Mouse (Mus musculus) cerebral cortex, adult 2 months (tissue): ENCODE data around the gene Ppm1l.

Source experiments
- WGBS: fragments of 180-500 bp; shearing (Covaris S2); methylation state at CpG from one replicate; pipeline ENCODE4 v1.1.7; 2018; 5-methylcytosine and 5-hydroxymethylcytosine counted together

The Ppm1l gene

GRCm38 (mm10) chr3:69597211-69597610, 280.6 kb downstream of the Ppm1l start:
- 54% methylated on average over 6 of the region's 6 CpGs for WGBS

- WGBS = 18% methylated on average over 7 of the region's 7 CpGs
These were observed 281.2 kb downstream of the Ppm1l start for GRCm38 (mm10) chr3:69597816-69598215.

GRCm38 (mm10) chr3:69598261-69599165, 281.9 kb downstream of the Ppm1l start, which contains the start of gene B3galnt1:
Gene B3galnt1 (minus strand): TSS chr3:69598960.
- WGBS = 1% methylated on average over 90 of the region's 99 CpGs

DNA sequence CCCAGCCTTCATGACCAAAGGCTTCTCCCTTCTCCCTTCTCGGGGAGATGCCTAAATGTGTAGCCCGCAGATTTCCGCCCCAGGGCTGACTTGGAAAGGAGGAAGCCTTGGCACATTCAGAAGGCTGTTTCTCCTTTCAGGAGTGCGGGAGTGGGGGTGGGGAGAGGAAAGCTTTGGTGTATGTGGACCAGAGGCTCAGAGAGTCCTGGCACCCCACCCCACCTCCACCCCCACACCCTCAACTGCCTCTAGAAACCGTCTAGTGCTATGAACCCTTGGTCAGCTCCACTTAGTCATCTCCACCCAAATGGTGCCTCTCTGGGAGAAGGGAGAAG, 282.5 kb downstream of the Ppm1l start:
- 8% methylated on average over 5 of the region's 5 CpGs for WGBS

DNA sequence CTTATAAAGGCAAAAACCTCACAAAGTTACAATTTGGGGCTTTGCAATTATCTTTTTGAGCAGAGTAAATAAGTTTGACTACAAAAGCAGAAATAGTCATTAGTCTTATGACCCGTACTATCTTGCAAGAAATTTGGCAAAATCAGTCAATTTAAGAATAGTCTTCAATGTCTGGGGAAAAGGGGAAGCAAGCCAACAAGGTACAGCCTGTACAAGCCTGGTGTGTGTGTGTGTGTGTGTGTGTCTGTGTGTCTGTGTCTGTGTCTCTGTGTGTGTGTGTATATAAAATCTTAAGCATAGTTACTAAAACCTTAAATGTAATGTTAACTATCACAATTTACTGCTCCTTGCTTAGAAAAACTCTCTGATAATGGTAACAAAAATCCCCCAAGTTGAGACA, 290.3 kb downstream of the Ppm1l start:
- WGBS = 78% methylated on average over 1 of the region's 1 CpGs

GRCm38 (mm10) chr3:69607468-69607867, 290.8 kb downstream of the Ppm1l start:
- WGBS = 39% methylated on average over 1 of the region's 1 CpGs

- 95% methylated on average over 5 of the region's 5 CpGs for WGBS
These were observed 291.2 kb downstream of the Ppm1l start for GRCm38 (mm10) chr3:69607909-69608308.
